Mouse (Mus musculus): ENCODE measurements at regions not wholly inside any gene's neighbourhood (a gene's known extent, or its start where the extent isn't known, plus 50 kb on each side); places are given as distances from the start of the nearest gene placed in this dataset. TPM values are rescaled to one million over a fixed set of nuclear protein-coding genes. Genes with fewer than 3 reads are reported as not detected.
A peak's percentile ranks its signal among the peaks of the same experiment; 100 is the strongest.

- H3K27me3 ChIP-seq (replicated peaks), result no peaks in the 10 kb centered on the region
- H3K36me3 ChIP-seq, result peaks cover 18% of the 10 kb centered on the region; the same call in 1 of the 2 replicates
- peak overlapping the region; percentile 57 for H3K27ac ChIP-seq
- H3K4me2 ChIP-seq, result peak overlapping the region; percentile 27
- 0 out of 2 replicates have a peak overlapping the region, but pooled peaks have one; percentile 22 for H3K9ac ChIP-seq
- WGBS (ENCODE audit: insufficient replicate concordance), result 78% methylated on average over 20 of the region's 20 CpGs
- no peak; the same call in 1 of the 2 replicates for ATAC-seq
- peaks cover 86% of the 10 kb centered on the region for H3K4me1 ChIP-seq
- H3K4me3 ChIP-seq, result no peak overlapping the region
- H3K9me3 ChIP-seq (replicated peaks), result no peaks in the 10 kb centered on the region
Measured at GRCm38 (mm10) chr15:62043617-62044392, 1121.0 kb upstream of the A1bg start.

- Histone ChIP-seq H3K4me1 (peaks cover 90% of the 10 kb centered on the region), H3K36me3 (peaks cover 12% of the 10 kb centered on the region; the same call in 1 of the 2 replicates), H3K27me3 (replicated peaks) (no peaks in the 10 kb centered on the region), H3K4me2 (peak overlapping the region; percentile 27), H3K9ac (0 out of 2 replicates have a peak overlapping the region, but pooled peaks have one; percentile 22), H3K9me3 (replicated peaks) (no peaks in the 10 kb centered on the region), H3K27ac (peak overlapping the region; percentile 57), H3K4me3 (no peak overlapping the region)
- WGBS (ENCODE audit: insufficient replicate concordance), result 37% methylated on average over 6 of the region's 6 CpGs
- ATAC-seq, result peak; percentile 60
Measured at GRCm38 (mm10) chr15:62042924-62043504, 1120.2 kb upstream of the A1bg start.

Small RNAs in the stretch of these regions (microRNA-seq; reads per million reads assigned to microRNA genes)
- not detected for gene Gm24810

All from liver, embryonic 12.5 days (tissue).